Mouse (Mus musculus): ENCODE measurements at regions not wholly inside any gene's neighbourhood (a gene's known extent, or its start where the extent isn't known, plus 50 kb on each side); places are given as distances from the start of the nearest gene placed in this dataset.
A peak's percentile ranks its signal among the peaks of the same experiment; 100 is the strongest.

DNA sequence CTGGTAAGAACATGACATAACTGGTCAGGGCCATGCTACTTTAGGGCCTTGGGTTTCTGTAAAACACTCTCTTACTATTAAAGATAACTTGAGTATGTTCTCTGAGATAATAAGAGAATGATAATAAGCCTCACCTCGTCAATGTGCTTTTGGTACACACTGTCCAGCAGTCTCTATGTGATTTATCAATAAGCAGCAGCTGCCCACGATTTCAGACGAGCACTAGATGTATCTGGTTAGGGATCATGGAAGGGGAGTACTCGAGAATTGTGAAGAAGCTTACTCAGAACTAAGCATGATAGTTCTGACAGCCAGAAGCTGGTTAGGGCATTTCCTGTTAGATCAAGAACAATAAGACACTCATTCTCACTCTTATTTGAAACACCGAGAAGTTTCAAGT lies 53.8 kb downstream of the Neurod6 start:
- DNase-seq (ENCODE audit: low spot score in 2 of 2), result no peak

- DNase-seq (ENCODE audit: low spot score in 2 of 2), result no peak
These were observed 60.7 kb downstream of the Neurod6 start for GRCm38 (mm10) chr6:55620366-55620765.

GRCm38 (mm10) chr6:55617922-55618481 lies 63.1 kb downstream of the Neurod6 start:
- peak; percentile 47 to 52 for DNase-seq (ENCODE audit: low spot score in 2 of 2)

GRCm38 (mm10) chr6:55610395-55610794 lies 70.7 kb downstream of the Neurod6 start:
- no peak for DNase-seq (ENCODE audit: low spot score in 2 of 2)

- no peak for DNase-seq (ENCODE audit: low spot score in 2 of 2)
These were observed 71.1 kb downstream of the Neurod6 start for GRCm38 (mm10) chr6:55609976-55610375.

GRCm38 (mm10) chr6:55609053-55609452 lies 72.0 kb downstream of the Neurod6 start:
- no peak for DNase-seq (ENCODE audit: low spot score in 2 of 2)

GRCm38 (mm10) chr6:55597088-55597487 lies 84.0 kb downstream of the Neurod6 start:
- DNase-seq (ENCODE audit: low spot score in 2 of 2), result no peak

- peak; percentile 36 to 61 for DNase-seq (ENCODE audit: low spot score in 2 of 2)
These were observed 88.9 kb downstream of the Neurod6 start for GRCm38 (mm10) chr6:55592126-55592525.

- no peak for DNase-seq (ENCODE audit: low spot score in 2 of 2)
These were observed 100.0 kb downstream of the Neurod6 start for GRCm38 (mm10) chr6:55581106-55581505.

DNA sequence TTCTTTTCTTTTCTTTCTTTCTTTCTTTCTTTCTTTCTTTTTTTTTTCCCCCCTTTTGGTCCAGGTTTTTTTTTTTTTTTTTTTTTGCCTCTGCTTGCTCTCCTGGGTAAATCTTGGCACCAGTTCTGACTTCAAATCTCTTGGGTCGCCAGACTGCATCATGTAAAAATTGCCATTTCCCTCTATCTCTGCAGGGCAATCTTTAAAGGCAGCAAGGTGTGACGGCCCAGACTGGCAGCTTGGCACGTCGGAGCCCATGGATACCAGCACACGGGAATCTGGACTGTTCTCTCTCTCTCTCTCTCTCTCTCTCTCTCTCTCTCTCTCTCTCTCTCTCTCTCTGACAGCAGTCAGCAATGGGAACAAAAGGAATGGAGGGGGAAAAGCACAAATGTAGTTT lies 101.0 kb downstream of the Neurod6 start:
- no peak for DNase-seq (ENCODE audit: low spot score in 2 of 2)

GRCm38 (mm10) chr6:55579611-55580010 lies 101.5 kb downstream of the Neurod6 start:
- no peak for DNase-seq (ENCODE audit: low spot score in 2 of 2)

DNA sequence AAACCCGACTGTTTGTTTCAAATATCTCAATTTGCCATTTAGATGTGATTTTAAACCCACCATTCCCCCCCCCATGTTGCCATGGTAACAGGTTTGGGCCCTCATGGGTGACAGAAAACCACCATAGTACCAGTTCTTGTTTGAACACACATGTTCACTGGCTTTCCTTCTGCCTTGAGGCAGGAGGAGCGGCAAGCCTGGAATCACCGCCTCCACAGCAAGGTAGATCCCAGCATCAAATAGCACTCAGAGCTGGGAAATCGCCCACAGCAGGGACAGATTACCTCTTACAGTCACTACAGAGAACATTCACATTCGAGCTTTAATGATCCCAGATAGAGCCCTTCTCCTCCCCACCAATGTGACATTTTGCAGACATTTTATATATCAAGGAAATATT lies 102.0 kb downstream of the Neurod6 start:
- DNase-seq (ENCODE audit: low spot score in 2 of 2), result no peak

DNA sequence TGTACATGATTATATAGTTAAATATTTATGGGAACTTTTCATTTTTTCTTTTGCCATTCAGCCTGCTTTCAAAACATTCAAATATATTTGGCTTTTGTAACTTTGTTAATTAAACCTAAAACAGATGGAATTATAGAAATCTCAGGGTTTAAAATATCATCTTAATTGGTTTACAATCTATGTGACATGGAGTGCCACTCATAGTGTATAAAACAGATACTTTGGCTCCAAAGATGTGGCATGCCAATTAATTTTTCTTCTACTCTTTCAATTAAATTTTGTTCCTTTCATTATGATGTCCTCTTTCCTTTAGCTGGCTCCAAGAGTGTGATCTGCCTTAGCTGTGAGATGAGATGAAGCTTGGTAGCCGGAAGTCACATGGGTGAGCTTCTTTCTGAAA lies 103.0 kb downstream of the Neurod6 start:
- DNase-seq (ENCODE audit: low spot score in 2 of 2), result no peak

DNA sequence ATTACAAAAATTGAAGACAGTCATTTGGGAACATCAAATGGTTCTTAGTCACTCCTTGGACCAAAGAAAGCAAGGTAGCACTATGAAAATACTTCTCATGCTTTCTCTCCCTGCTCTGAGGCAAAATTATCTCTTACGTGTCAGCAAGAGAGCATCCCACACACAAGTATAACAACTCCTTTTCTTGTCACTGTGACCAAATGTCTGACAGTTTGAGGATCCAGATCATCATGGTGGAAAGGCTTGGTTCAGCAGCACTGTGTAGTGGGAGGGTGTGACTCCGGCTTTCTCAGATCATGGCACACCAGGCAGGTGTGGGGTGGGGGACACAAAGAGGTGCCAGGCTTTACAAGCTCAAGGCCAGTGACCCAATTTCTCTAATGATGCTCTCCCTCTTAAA lies 113.5 kb downstream of the Neurod6 start:
- no peak for DNase-seq (ENCODE audit: low spot score in 2 of 2)

- DNase-seq (ENCODE audit: low spot score in 2 of 2), result no peak
These were observed 113.8 kb downstream of the Adcyap1r1 start for GRCm38 (mm10) chr6:55565260-55566209.

GRCm38 (mm10) chr6:55560606-55561005 lies 108.8 kb downstream of the Adcyap1r1 start:
- no peak for DNase-seq (ENCODE audit: low spot score in 2 of 2)

DNA sequence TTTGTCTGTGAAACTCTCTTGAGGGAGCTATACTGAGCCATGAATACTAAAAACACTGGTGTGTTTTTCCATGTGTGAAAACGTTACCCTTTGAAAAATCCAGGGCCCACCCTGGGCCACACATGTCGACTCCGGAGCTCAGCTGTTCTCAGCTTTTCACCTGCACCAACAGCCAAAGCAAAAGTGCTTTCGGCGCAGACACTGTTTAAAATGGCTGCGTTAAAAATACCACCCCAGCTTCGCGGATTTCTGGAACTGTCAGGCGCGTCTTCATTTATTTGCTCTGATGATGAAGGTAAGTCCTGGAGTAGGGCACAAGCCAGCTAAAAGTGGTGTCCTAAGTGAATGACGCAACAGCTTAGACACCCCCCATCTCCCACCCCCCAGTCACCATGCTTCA lies 108.0 kb downstream of the Adcyap1r1 start:
- no peak for DNase-seq (ENCODE audit: low spot score in 2 of 2)
